Mouse (Mus musculus): ENCODE results near the gene Pcdh10.

Gene Pcdh10

GRCm38 (mm10) chr3:45378145-45378544, at the start of gene Pcdh10:
Gene Pcdh10, plus strand, starts transcription at chr3:45378398.
- peak; percentile 84 for DNase-seq (ENCODE audit: low spot score)

- no peak for DNase-seq (ENCODE audit: low spot score)
Measured at GRCm38 (mm10) chr3:45355919-45356318, 22.3 kb upstream of the Pcdh10 start.

DNA sequence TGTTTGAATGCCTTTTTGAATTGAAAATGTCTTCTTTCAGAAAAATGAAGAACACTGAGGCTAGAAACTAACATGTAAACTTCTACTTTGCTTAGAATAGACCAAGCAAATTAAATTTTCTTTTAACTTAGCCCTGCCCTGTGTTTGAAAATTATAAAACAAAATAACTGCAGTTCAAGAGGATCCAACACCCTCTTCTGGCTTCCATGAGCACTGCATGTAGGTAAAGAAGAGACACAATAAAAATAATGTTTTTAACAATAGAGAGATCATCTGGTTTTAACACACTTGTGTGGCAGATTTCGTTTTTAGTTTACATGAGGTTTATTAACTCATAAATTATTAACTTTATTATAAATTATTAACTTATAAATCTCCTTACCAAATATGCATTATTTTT, 9.2 kb upstream of the Pcdh10 start:
- no peak for DNase-seq (ENCODE audit: low spot score)

GRCm38 (mm10) chr3:45375761-45376500, 2.3 kb upstream of the Pcdh10 start:
- peak; percentile 55 for DNase-seq (ENCODE audit: low spot score)

- no peak for DNase-seq (ENCODE audit: low spot score)
Measured at GRCm38 (mm10) chr3:45376501-45377390, 1.5 kb upstream of the Pcdh10 start.

- DNase-seq (ENCODE audit: low spot score) = no peak
Measured at GRCm38 (mm10) chr3:45377391-45377998, 703 bp upstream of the Pcdh10 start.

- DNase-seq (ENCODE audit: low spot score) = no peak
Measured at GRCm38 (mm10) chr3:45379541-45379971, 1.4 kb downstream of the Pcdh10 start.

GRCm38 (mm10) chr3:45379972-45380761, 2.0 kb downstream of the Pcdh10 start:
- DNase-seq (ENCODE audit: low spot score) = no peak

- DNase-seq (ENCODE audit: low spot score) = no peak
Measured at GRCm38 (mm10) chr3:45380811-45381761, 2.9 kb downstream of the Pcdh10 start.

GRCm38 (mm10) chr3:45382032-45382755, 4.0 kb downstream of the Pcdh10 start:
- no peak for DNase-seq (ENCODE audit: low spot score)

- DNase-seq (ENCODE audit: low spot score) = no peak
Measured at GRCm38 (mm10) chr3:45383831-45384230, 5.6 kb downstream of the Pcdh10 start.

DNA sequence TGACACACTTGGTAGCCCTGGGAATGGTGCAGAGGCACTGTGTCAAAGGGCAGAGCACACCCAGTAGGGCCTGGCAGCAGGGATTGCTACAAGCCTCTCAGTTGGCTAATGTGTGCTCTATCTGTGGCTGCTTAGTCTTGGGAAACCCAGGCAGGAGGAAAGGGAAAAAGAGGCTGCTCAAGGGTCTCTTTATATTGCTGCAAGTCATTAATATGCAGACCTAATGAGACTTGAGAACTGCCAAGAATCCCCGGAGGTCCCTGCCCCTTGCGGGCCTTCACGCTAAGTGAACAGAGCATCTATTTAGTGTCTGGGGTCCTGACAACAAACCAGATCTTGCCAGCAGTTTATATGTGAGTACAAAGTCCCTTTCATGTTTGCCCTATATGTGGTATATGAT, 6.8 kb downstream of the Pcdh10 start:
- no peak for DNase-seq (ENCODE audit: low spot score)

DNA sequence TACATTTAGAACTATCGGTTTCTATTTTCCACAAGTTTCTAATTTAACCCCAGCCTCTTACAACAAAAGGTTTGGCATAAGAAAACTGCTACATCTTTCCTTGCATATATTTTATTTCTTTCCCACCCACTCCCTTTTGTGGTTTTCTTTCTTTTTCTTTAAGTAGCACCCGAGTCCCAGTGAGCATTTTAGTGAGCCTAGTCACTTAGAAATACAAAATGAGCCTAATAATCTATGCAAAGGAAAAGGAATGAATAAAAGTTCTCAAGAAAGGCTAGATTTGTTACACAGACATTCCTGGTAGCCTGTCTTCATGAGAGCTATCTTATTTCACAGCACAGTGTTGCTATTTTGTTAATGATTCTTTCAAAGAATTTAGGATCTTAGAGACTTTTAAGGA, 7.3 kb downstream of the Pcdh10 start:
- no peak for DNase-seq (ENCODE audit: low spot score)

DNA sequence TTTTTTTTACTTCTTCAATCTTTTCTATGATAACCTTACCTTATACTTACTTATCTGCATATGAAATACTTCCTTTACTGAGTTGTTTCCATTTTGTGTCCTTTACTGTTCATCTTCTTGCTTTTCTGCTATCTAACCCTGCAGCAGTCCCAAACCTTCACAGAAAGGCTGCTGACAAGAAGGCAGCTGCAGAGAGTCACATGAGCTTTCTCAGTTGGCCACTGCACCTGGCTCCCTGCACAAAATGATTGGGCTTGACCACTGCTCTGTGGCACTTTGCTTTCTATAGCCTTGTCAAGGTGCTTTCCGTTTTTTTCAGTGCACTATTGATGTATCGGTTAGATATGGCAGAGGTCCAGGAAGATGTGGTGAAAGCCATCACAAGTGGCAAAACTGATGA, 8.3 kb downstream of the Pcdh10 start:
- DNase-seq (ENCODE audit: low spot score) = no peak

DNA sequence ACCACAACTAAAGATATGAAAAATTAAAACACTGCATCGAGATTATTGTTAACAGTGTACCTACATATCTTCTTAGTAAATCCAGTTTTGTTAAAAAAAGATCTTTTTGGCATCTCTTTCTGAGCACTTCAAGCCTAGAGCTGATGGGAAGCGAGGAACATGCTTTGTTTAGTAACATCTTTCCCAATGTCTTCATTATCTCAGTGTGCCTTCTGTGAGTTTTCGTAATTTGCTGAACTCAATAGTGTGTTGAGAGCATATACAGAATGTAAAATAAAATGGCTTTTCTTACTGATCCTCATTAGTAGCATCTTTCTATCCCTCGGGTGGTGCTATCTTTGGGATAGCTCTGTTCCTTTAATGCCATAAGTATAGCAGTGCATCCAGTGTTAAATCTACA, 18.9 kb downstream of the Pcdh10 start:
- DNase-seq (ENCODE audit: low spot score) = no peak

DNA sequence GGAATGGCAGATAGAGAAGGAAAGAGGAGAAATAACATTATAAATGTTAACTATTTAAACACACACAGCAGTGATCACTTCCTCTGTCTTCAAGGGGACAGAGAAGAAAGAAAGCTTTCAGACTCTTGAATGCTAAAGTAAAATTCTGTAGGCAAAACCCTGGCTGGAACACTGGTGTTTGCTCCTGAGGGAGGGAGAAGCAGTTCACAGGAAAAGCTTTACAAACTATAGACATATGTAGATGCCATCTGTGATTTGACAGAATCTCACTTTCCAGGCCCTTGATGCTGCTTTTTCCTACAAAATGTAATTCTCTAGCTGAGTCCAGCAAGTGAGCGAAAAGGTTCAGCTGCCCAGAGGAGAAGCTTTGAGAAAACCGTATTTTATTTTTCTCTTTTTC, 25.0 kb downstream of the Pcdh10 start:
- no peak for DNase-seq (ENCODE audit: low spot score)

DNA sequence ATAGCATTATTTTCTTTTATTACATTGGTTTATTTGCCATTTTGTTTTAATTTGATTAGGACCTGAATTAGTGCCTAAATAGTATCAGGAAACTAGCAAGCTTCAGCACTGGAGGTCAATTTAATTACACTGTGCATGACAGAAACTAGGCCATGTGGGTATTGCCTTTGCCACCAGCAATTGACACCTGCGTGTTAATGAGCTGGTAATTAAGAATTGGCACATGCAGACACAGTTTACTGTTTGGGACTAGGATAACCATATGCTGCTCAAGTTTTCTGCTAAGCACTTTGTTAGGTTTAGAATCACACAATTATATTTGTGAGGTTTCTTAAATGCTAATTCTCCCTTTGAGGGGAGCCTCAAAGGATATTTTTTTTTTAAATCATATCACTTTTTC, 53.5 kb downstream of the Pcdh10 start:
- DNase-seq (ENCODE audit: low spot score) = no peak

GRCm38 (mm10) chr3:45432172-45432765, 54.1 kb downstream of the Pcdh10 start:
- no peak for DNase-seq (ENCODE audit: low spot score)

All from urinary bladder, postnatal 25 days (tissue).